Mouse (Mus musculus): ENCODE data around the gene Tgm2.

DNA sequence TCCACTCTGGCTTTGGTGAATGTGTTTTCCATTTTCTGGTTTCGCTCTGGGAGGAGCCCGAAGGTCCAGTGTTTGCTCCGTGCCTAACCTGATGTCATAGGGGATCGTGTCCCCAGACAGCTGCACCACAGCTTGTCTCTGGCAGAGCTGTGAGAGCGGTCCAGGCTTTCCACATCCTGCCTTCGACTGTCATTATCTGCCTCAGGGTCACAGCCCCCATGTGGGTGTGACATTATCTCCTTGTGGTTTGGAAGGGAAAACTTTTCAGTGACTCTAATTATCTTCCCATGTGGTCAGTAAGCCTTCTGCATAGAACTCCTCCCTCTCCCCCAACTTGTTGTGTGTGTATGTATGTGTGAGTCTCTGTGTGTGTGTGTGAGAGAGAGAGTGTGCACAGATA lies 40.6 kb downstream of the Tgm2 start:
- TF ChIP-seq CTCF (IDR thresholded peaks at IDR 0.05; ENCODE audit: insufficient read depth, low read length) (no peak), POLR2A (IDR thresholded peaks at IDR 0.05; ENCODE audit: borderline replicate concordance, extremely low read depth, low read depth, low read length) (no peak)

Measured in lung, adult 2 months (tissue).